Mouse (Mus musculus) small intestine, adult 2 months (tissue): Measurements from ENCODE around the gene Pdzd7.

Experiments
- CTCF ChIP-seq: fragments of 200-500 bp; IDR thresholded peaks from 2 replicates; pipeline ENCODE4 v1.5.1; 2012; ENCODE audit warnings: low read depth, mild to moderate bottlenecking, control low read depth, inconsistent platforms, low read length, moderate library complexity, mixed read lengths; ENCODE audit not compliant: insufficient replicate concordance, insufficient read length; ENCODE audit errors: extremely low read depth
- POLR2A ChIP-seq: fragments of 200-500 bp; IDR thresholded peaks from 2 replicates; pipeline ENCODE4 v1.6.1; 2012; ENCODE audit warnings: low read depth, mild to moderate bottlenecking, control low read depth, inconsistent platforms, low read length, moderate library complexity

GRCm38 (mm10) chr19:45013581-45014225 is 31.8 kb downstream of the Pdzd7 start:
- TF ChIP-seq POLR2A (no peak), CTCF (no peak)
